Mouse (Mus musculus): ENCODE data around the gene Htr7.

GRCm38 (mm10) chr19:36006277-36006676 is 51.0 kb downstream of the Htr7 start:
- no peak for TF ChIP-seq EP300 (IDR thresholded peaks at IDR 0.05; ENCODE audit: insufficient read depth, low read depth, low read length)
- no peak for TF ChIP-seq CTCF (IDR thresholded peaks at IDR 0.05)
- no peak for TF ChIP-seq POLR2A (IDR thresholded peaks at IDR 0.05; ENCODE audit: insufficient read depth, low read depth, low read length)

All from heart, adult 2 months (tissue).